Mouse (Mus musculus): Measurements from ENCODE around the gene Eif2s2. TPM values are rescaled to one million over a fixed set of nuclear protein-coding genes. Genes with fewer than 3 reads are reported as not detected.

Gene Eif2s2
- polyA plus RNA-seq, 1 experiment: 551 TPM

GRCm38 (mm10) chr2:154876621-154877020 lies 16.1 kb downstream of the Eif2s2 start:
- H3K9me3 ChIP-seq (replicated peaks; ENCODE audit: control insufficient read depth, insufficient read depth, low read length, poor library complexity, severe bottlenecking): no peaks in the 10 kb centered on the region
- no peaks in the 10 kb centered on the region for H3K27me3 ChIP-seq (ENCODE audit: control insufficient read depth, insufficient read depth, low read length, poor library complexity, severe bottlenecking)
- TF ChIP-seq EP300 (IDR thresholded peaks at IDR 0.05; ENCODE audit: insufficient read depth, low read depth, low read length): no peak
- no peak for TF ChIP-seq POLR2A (IDR thresholded peaks at IDR 0.05; ENCODE audit: insufficient read depth, low read length)
- no peak for TF ChIP-seq CTCF (IDR thresholded peaks at IDR 0.05; ENCODE audit: low read depth, low read length)
- no peak overlapping the region; the same call in 1 of the 2 replicates for H3K27ac ChIP-seq (ENCODE audit: insufficient read depth, low read length)
- no peaks in the 10 kb centered on the region for H3K4me1 ChIP-seq (ENCODE audit: control insufficient read depth, insufficient read depth, low read length)
- H3K4me3 ChIP-seq (ENCODE audit: low read depth, low read length): no peak overlapping the region
- H3K36me3 ChIP-seq (ENCODE audit: control insufficient read depth, insufficient read depth, low read length, poor library complexity, severe bottlenecking): peaks cover 87% of the 10 kb centered on the region
- no peak overlapping the region for H3K9ac ChIP-seq (ENCODE audit: low read depth, poor library complexity, severe bottlenecking)

DNA sequence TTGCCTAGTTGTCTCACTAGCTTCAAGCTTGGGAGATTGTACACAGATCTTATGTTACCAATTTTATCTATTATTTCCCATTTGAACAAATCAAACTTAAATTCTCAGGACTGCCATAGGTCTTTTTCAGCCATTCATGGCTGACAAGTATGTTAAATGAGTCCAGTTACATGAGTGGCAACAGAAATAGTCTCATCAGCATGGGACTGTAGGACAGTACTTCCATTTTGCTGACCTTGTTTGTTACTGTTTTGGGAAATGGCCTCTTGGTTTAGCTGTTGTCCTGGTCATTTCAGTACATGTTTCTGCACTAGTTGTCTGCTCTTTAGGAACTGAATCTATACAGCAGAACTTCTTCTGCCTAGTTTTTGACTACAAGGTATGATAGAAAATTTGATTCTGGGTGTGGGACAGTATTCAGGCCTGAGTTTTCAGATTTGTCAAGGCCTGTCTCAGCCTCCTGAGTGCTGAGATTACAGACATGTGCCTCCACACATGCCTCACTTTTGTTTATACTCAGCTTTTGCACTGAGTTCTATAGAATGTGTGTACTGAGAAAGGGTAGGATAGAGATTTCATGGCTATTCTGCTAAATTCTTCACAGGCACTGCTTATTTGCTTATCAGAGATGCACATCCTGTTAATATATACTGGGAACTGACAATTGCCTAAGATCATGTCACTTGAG lies 22.6 kb downstream of the Eif2s2 start:
- Histone ChIP-seq H3K4me3 (ENCODE audit: low read depth, low read length) (no peak overlapping the region), H3K9ac (ENCODE audit: low read depth, poor library complexity, severe bottlenecking) (no peak overlapping the region), H3K27me3 (ENCODE audit: control insufficient read depth, insufficient read depth, low read length, poor library complexity, severe bottlenecking) (no peaks in the 10 kb centered on the region), H3K4me1 (ENCODE audit: control insufficient read depth, insufficient read depth, low read length) (no peaks in the 10 kb centered on the region), H3K27ac (ENCODE audit: insufficient read depth, low read length) (peak overlapping the region; percentile 67), H3K36me3 (ENCODE audit: control insufficient read depth, insufficient read depth, low read length, poor library complexity, severe bottlenecking) (peaks cover 82% of the 10 kb centered on the region), H3K9me3 (replicated peaks; ENCODE audit: control insufficient read depth, insufficient read depth, low read length, poor library complexity, severe bottlenecking) (no peaks in the 10 kb centered on the region)
- TF ChIP-seq POLR2A (IDR thresholded peaks at IDR 0.05; ENCODE audit: insufficient read depth, low read length): no peak

DNA sequence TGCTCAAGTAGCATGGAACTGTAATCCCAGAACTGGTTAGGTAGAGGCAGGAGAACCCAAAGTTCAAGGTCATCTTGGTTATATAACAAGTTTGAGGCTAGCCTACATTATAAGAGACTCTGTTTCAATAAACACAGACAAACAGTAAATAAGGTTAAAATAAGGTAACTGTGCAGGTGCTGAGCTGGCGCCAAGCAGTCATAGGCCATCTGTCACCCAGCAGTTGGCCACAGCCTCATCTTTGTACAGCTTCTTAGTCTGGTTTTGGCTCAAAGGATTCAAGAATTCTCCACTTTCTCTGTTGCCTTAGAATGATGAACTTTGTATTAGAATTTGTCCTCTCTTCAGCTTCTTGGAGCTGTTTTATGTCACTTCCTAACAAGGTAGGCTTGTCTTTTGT lies 24.6 kb downstream of the Eif2s2 start:
- peak overlapping the region; percentile 67 for H3K27ac ChIP-seq (ENCODE audit: insufficient read depth, low read length)
- H3K27me3 ChIP-seq (ENCODE audit: control insufficient read depth, insufficient read depth, low read length, poor library complexity, severe bottlenecking): no peaks in the 10 kb centered on the region
- no peak overlapping the region for H3K4me3 ChIP-seq (ENCODE audit: low read depth, low read length)
- H3K36me3 ChIP-seq (ENCODE audit: control insufficient read depth, insufficient read depth, low read length, poor library complexity, severe bottlenecking): peaks cover 83% of the 10 kb centered on the region
- no peaks in the 10 kb centered on the region for H3K4me1 ChIP-seq (ENCODE audit: control insufficient read depth, insufficient read depth, low read length)
- no peak overlapping the region for H3K9ac ChIP-seq (ENCODE audit: low read depth, poor library complexity, severe bottlenecking)
- TF ChIP-seq EP300 (IDR thresholded peaks at IDR 0.05; ENCODE audit: insufficient read depth, low read depth, low read length) (no peak), POLR2A (IDR thresholded peaks at IDR 0.05; ENCODE audit: insufficient read depth, low read length) (no peak), CTCF (IDR thresholded peaks at IDR 0.05; ENCODE audit: low read depth, low read length) (no peak)
- no peaks in the 10 kb centered on the region for H3K9me3 ChIP-seq (replicated peaks; ENCODE audit: control insufficient read depth, insufficient read depth, low read length, poor library complexity, severe bottlenecking)

GRCm38 (mm10) chr2:154865696-154866095 lies 27.0 kb downstream of the Eif2s2 start:
- Histone ChIP-seq H3K4me3 (ENCODE audit: low read depth, low read length) (no peak overlapping the region), H3K4me1 (ENCODE audit: control insufficient read depth, insufficient read depth, low read length) (no peaks in the 10 kb centered on the region), H3K9me3 (replicated peaks; ENCODE audit: control insufficient read depth, insufficient read depth, low read length, poor library complexity, severe bottlenecking) (no peaks in the 10 kb centered on the region), H3K27ac (ENCODE audit: insufficient read depth, low read length) (no peak overlapping the region), H3K27me3 (ENCODE audit: control insufficient read depth, insufficient read depth, low read length, poor library complexity, severe bottlenecking) (no peaks in the 10 kb centered on the region), H3K9ac (ENCODE audit: low read depth, poor library complexity, severe bottlenecking) (no peak overlapping the region), H3K36me3 (ENCODE audit: control insufficient read depth, insufficient read depth, low read length, poor library complexity, severe bottlenecking) (peaks cover 81% of the 10 kb centered on the region)
- TF ChIP-seq EP300 (IDR thresholded peaks at IDR 0.05; ENCODE audit: insufficient read depth, low read depth, low read length) (no peak), CTCF (IDR thresholded peaks at IDR 0.05; ENCODE audit: low read depth, low read length) (no peak), POLR2A (IDR thresholded peaks at IDR 0.05; ENCODE audit: insufficient read depth, low read length) (no peak)

GRCm38 (mm10) chr2:154863672-154864071 lies 29.1 kb downstream of the Eif2s2 start:
- Histone ChIP-seq H3K9me3 (replicated peaks; ENCODE audit: control insufficient read depth, insufficient read depth, low read length, poor library complexity, severe bottlenecking) (no peaks in the 10 kb centered on the region), H3K27ac (ENCODE audit: insufficient read depth, low read length) (no peak overlapping the region), H3K36me3 (ENCODE audit: control insufficient read depth, insufficient read depth, low read length, poor library complexity, severe bottlenecking) (peaks cover 80% of the 10 kb centered on the region), H3K9ac (ENCODE audit: low read depth, poor library complexity, severe bottlenecking) (no peak overlapping the region), H3K4me1 (ENCODE audit: control insufficient read depth, insufficient read depth, low read length) (no peaks in the 10 kb centered on the region), H3K4me3 (ENCODE audit: low read depth, low read length) (no peak overlapping the region), H3K27me3 (ENCODE audit: control insufficient read depth, insufficient read depth, low read length, poor library complexity, severe bottlenecking) (no peaks in the 10 kb centered on the region)
- TF ChIP-seq EP300 (IDR thresholded peaks at IDR 0.05; ENCODE audit: insufficient read depth, low read depth, low read length): no peak
- TF ChIP-seq POLR2A (IDR thresholded peaks at IDR 0.05; ENCODE audit: insufficient read depth, low read length): no peak
- TF ChIP-seq CTCF (IDR thresholded peaks at IDR 0.05; ENCODE audit: low read depth, low read length): no peak

DNA sequence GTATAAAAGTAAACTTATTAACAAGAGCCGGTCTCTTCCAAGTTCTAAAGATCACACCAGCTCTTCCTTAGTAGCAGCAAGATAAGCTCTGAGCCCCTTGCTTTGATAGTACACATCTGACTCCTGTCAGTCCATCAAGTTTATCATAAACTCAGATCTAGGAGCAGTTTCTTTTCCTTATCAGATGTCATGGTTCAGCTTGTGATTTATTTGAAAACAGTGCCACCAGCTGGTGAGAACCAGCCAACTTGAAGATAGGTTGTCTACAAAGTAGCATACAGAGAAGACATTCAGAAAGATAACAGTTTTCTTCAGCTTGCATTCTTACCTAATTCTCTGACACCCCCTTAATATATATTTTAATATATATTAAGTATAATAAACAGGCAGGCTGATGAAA lies 37.4 kb downstream of the Eif2s2 start:
- H3K9me3 ChIP-seq (replicated peaks; ENCODE audit: control insufficient read depth, insufficient read depth, low read length, poor library complexity, severe bottlenecking): no peaks in the 10 kb centered on the region
- no peak overlapping the region for H3K4me3 ChIP-seq (ENCODE audit: low read depth, low read length)
- TF ChIP-seq EP300 (IDR thresholded peaks at IDR 0.05; ENCODE audit: insufficient read depth, low read depth, low read length): no peak
- TF ChIP-seq POLR2A (IDR thresholded peaks at IDR 0.05; ENCODE audit: insufficient read depth, low read length): no peak
- no peak for TF ChIP-seq CTCF (IDR thresholded peaks at IDR 0.05; ENCODE audit: low read depth, low read length)
- no peaks in the 10 kb centered on the region for H3K27me3 ChIP-seq (ENCODE audit: control insufficient read depth, insufficient read depth, low read length, poor library complexity, severe bottlenecking)
- H3K9ac ChIP-seq (ENCODE audit: low read depth, poor library complexity, severe bottlenecking): no peak overlapping the region
- H3K4me1 ChIP-seq (ENCODE audit: control insufficient read depth, insufficient read depth, low read length): no peaks in the 10 kb centered on the region
- peaks cover 30% of the 10 kb centered on the region for H3K36me3 ChIP-seq (ENCODE audit: control insufficient read depth, insufficient read depth, low read length, poor library complexity, severe bottlenecking)
- no peak overlapping the region for H3K27ac ChIP-seq (ENCODE audit: insufficient read depth, low read length)

All from ES-Bruce4 (cell line).